Mouse (Mus musculus): ENCODE measurements around the gene Cd86.
A peak's percentile ranks its signal among the peaks of the same experiment; 100 is the strongest.

Gene Cd86

DNA sequence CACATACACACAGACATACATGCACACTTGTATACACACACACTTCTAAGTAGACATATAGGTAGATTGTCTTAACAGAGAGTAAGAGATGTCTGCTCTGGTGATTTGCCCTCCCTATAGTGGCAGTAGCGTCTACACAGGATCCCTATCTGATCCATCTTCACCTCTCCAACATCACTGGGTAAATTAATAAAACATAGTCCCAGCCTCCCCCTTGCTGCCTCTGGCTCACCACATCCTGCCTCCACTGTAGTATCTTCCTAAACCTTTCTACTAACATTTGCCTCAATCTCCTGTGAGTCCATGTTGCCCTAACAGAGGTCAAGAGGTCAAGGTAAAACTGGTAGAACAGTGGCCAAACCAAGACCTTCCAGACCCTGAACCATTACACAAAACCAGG is 10.7 kb downstream of the Cd86 start:
- DNase-seq: no peak

DNA sequence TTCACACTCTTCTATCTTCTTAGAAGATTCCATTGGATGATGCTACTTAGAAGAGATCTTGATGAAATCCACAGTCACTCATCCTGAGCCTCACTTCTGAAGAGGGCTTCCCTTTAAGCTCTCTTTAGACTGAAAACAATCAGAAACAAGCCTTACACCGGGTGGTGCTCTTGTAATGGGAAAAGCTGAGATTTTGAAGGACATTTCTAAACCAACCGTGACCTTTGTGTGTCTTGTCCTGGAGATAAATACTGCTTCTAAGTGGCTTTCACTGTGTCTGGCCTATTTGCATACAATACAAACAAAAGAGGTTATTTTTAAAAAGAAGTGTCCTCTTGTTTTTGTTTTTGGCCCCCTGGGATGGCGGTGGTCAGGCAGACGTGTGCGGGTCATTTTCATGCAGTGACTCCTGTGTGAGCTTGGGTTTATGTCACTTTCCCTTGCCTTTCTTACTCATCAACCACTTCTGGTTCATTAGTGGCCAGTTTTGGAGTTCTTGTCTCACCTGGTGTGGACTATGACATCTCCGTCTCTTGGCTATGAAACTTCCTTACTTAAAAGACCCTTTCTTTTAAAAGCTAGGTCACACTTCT is 14.6 kb downstream of the Cd86 start:
- no peak for DNase-seq

DNA sequence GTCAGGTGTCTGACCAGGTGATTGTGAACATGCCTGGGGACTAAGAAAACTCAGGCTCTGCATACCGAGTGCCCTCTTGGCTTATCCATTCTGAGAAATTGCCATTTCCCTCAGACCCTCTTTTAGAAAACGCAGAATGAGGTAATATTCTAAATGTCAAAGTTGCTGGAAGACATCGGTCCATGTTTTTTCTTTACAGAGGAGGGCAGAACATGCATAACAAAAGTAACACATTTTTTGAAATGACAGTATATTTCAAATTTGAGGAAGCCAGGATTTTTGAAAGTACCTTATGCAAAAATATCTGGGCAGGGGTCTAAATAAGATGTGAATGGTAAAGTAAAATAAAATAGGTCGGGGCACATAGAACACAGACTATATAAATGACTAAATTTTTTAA is 15.4 kb downstream of the Cd86 start:
- no peak for DNase-seq

DNA sequence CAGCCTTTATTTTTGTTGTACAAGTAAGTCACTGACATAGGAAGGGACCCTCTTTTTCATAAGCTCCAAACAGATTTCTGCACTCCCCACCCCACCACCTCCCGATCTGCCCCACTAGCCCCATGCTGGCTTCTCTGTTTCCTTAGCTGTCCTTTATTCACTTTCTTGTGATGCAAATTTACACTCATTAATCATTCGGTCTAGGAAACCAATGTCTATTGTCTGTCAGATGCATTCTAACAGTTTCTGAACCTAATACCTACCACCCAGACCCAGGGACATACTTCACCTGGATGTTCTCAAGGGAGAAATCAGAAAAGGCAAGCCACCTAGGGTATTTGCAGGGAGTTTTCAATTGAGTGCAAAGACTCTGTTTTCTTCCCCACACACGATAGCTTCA is 16.6 kb downstream of the Cd86 start:
- no peak for DNase-seq

DNA sequence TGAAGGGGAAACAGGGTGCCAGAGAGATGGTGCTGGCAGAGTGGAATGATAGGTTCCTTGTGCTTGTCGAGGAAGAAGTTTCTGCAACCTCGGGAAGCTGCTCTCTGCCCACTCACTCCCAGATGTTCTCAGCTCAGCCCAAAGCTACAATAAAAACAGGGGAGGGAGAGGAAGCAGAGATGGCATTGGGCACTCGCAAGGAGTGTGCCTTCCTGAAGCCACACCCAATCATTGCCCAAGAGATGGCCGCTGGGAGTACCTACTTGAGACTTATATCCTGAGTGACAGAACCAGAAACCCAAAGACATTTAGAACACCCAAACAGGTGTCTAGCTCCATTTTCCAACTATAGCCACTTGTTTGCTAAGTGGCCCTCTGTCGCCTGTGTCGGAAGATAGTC is 20.8 kb downstream of the Cd86 start:
- no peak for DNase-seq

DNA sequence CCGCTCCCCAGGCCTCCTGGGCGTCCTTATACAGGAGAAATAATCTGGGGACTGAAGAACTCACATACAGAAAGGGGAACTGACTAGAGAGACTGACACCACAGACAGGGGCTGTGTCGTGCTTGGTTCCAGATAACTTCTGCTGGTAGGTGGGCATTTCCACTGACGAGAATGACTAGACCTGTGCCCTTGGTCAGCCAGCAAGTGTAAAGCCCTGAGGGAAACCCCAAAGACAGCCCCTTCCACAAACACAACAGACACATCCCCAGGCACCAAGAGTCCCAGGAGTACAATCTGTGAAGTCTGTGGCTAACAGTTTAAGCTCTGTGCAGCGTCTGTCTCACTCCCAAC is 23.2 kb downstream of the Cd86 start:
- no peak for DNase-seq

DNA sequence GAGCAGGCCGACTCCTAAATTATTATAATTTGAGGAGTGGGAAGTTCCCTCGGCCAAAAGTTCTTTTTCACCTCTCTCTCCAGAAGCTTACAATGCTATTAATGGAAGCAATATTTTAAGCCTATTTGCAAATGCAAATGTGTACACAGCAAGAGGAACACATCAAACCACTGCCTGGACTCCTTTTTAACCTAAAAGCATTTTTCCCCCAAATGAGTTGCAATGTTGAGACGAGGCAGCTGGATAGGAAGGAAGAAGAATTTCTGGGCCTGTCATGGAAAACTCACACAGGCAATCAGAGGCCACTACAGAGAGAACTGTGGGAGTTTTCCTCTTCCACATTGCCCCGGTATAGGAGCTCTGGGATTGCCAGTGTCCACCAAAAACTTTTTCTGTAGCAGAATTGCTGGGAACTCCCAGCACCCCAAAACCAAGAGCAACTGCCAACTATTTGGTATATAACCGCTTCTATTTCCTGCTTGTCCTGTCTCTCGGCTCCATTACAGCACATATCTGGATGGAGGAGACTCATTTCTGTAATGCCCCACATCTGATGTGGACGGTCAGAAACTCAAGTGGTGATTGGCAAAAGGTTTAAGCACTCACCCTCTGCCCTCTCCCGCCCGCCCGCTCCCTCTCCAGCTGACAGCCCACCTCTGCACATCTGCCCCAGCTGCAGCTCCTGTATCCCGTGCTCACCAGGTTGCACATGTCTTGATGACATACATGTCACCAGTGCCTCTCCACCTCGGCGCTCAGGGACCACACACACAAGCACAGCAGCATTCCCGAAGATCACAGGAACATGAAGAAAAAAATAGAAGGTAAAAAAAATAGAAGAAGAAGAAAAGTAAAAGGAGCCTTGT is 23.8 kb downstream of the Cd86 start:
- no peak for DNase-seq

DNA sequence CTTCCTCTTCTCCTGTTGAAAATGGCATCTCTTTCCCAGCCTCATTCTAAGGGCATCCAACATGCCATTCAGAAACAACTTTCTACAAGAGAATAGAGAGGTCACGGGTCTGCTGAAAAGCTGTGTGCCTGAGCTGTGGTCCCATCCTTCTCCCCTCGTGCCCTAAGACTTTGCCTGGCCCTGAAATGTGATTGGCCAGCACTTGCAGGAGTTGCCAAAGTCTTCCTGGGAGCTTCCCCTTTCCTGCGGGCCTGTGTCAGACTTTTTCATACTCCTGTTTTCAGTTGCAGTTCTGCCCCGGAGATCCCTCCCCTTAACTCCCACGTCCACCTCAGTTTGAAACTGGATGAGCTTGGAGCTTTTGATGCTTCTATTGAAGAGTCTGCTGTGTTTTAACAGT is 24.9 kb downstream of the Cd86 start:
- DNase-seq: no peak

DNA sequence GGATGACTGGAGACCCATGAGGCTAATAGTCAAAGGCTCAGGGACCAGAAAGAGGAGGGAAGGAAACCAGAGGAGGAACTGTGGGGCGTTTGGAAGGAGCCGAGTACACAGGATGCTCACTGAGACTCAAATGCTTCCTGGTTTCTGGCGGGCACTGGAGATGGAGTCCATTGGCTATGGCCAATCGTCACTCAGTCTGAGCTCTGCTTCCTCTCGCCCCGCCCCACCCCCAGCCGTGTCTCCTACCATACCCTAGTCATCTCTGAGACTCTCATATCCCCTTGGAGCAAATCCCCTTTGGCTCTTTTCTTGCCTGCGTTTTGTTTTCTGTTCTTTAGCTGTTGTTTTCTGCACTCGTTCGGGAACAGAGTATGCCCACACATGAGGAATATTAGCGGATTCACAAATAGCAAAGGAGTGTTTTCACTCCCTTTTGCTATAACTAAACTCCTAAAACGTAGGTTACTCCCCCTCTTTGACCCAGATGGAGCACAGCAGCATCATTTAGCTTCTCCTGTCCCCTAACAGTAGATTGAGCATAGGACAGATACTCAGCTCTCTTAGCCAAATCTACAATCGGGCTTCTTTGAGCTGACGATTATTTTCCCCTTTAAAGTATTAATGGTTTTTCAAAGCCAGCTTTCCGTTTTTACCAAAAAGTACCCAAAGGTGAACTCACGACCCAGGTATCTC is 25.9 kb downstream of the Cd86 start:
- no peak for DNase-seq

DNA sequence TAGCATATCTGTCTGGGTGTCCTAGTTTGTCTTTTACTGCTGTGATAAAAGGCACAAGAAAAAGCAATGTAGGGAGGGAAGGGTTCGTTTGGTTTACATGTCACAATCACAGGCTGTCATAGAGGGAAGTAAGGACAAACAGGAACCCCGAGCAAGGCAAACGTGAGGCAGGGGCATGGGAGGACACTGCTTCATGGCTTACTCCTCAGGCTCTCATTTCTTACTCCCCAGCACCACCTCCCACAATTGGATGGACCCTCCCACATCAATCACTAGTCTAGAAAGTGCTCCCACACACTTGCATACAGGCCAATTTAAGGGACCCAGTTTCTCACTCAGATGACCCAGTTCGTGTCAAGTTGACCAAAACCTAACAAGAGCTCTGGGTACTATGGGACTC is 29.1 kb downstream of the Cd86 start:
- no peak for DNase-seq

DNA sequence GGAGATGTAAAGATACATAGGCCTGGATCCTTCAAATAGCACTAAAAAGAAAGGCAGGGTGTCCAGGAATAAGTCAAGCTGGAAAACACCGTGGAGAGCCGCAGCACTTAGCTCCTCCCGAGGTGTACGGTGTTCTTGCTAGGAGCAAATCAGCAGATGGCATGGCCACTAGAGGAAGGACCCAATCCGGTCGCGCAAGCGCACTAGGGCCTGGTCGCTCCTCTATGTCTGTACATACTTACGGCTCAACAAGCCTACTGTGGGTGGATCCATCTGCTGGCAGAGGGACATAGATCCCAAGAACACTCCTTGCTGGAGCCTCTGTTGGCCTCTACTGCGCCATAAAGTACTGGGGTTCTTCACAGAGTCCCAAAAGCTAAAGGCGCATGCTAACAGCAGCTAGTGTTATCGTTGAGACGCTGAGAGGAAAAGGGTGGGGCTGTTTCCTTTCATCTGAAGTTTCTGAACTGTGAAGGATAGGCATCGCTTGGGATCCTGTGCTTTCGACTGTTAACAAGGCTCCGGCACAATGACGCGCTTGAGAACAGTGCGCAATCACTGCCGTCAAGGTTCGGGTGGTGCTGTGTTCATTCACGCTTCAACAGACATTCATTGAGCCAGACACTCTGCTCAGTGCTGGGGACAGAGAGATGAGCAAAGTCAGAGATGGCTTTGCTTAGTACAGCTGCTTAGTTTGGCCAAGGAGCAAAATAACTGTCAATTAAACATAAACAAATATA is 30.7 kb downstream of the Cd86 start:
- DNase-seq: no peak

DNA sequence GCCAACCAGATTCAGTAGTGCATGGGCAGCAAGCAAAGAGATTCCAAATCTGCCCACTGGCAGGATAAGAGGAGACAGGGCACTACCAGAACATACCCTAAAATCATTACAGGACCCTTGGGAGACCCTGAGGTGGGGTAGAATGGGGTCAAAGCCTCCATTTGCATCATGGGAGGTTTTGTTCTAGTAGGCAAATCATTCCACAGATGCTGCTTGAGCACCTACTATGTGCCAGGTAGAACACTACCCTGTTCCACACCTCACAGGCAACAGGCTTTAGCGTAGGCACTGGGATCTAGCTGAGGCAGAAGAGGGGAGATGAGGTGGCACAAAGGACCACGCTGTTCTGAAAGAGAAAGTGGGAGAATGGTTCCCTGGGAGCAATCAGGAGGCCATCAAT is 31.5 kb downstream of the Cd86 start:
- DNase-seq: no peak

DNA sequence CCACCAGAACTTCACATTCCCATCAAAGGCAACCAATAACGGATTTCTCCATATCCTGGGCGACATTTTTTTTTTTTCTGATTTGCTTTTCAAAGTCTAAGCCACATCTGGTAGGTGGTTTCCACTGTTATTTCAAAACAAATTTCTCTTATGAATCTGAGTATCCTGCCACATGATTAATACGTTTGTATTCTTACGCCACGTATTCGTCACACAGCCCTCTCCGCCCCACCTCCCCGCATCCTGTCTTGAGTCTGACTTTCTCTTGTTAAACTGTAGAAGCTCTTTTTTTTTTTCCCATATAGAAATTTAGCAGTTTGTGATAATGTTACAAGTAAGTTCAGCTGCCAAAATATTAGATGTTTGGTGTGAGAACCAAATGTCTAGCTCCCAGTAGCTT is 33.7 kb downstream of the Cd86 start:
- no peak for DNase-seq

DNA sequence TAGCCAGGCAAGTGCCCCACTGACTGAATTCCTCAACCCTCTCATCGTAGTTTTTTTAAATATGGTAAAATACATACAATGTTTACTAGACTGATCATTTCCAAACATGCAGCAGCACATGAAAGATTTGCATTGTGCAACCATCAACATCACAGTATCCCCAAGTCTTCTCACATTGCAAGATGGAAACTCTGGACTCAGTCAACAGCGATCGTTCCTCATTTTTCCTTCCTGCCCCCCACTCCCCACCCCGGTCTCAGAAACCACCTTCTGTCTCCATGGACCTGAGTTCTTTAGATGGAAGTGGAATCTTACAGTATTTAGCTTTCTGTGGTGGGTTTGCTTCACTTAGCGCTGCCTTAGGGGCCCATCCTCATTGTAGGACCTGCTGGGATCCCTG is 34.3 kb downstream of the Cd86 start:
- DNase-seq: no peak

DNA sequence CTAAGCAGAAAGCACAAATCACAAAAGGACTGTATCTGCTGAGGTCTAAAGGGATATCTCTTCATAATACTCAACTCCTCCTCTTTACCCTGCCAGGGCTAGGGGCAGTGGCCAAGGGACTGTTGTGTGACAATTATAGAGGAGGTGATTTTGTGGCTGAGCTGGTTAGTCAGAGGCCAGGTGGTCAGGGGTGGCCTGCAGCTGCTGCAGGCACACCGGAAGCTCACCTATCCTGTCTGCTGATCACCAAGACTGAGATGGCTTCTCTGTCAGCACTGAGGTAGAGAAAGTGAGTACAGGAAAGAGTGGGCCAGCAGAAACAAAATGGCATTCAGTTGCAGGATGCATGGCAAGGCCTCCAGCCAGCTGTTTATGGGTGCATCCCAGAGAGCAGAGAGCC is 38.1 kb downstream of the Cd86 start:
- no peak for DNase-seq

DNA sequence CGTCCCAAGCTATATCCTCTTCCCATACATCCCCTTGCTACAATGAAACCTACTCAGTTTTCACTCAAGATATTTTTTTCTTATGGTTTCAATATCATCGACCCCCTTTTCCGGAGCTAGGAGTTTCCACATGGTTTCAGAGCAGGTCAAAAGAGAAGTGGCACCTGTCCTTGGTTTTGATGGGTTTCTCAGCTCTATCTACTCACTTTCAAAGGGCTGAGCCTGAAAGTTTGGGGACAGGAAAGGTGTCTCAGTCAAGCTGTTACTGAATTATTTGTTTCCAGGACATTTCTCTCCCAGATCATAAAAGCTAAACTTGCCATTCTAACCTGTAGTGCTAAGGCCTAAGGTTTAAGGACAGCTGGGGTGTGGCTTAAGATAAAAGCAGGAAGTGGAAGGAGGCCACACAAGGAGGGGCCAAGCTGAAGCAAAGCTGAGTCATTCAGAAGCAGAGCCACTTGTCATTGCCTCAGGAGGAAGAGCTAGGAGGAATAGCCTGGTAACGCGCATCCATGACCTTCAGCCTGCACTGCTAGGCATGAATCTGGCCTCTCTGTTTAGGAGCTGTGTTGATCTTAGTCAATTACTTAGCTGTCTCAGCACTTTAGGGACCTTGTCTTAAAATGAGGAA is 39.2 kb downstream of the Cd86 start:
- DNase-seq: no peak

DNA sequence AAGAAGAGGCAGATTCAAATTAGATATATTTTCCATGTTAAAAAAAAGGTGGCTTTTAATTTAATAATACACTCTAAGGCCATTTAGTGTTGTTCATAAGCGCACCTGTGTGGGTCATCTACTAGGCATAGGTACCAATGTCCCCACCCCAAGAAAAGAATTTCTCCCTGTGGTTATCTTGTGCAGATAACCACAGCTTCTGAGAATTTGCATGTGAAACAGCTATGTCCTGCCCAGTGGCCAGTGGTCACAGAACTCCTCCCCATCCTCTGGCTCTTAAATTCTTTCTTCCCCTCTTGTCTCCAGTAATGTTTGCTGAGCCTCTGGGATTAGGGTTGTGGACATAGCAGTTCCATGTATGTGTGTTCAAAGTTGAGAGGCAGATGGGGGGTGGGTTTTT is 40.0 kb downstream of the Cd86 start:
- DNase-seq: no peak

DNA sequence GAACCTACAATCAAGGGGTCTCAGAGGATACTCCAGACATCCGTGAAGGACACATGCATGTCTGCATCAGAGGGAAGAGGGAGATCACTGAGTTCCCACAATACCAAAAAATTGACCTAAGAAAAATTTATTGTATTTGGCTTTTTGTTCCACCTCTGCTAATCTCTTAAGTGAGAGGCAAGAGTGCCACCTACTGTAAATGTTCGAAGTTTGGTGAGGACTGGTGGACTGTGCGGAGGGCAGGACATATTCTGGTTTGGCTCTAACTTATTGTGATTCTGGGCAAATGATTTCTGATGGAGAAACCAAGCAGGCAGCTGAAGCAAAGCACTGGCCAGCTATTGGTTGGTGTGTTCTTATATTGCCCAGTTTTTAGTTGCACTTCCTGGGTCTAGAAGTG is 43.6 kb downstream of the Cd86 start:
- peak; percentile 34 for DNase-seq

DNA sequence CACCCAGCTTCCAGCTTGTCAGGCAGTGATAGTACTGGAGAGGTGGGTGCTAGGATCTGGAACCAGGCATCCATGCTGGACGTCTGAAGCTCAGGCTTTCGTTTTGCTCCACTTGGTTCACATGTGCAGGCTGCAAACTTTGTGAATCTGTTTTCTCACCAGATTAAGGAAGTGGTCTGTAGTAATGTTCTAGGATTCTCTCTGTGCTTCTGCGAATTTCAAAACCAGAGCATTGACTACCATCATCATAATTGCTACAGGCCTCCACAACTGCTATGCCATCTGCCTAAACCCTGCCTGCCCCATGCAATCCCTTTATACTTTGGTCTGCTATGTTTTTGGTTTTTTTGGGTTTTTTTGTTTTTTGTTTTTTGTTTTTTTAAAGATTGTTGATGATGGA is 44.8 kb downstream of the Cd86 start:
- DNase-seq: no peak

DNA sequence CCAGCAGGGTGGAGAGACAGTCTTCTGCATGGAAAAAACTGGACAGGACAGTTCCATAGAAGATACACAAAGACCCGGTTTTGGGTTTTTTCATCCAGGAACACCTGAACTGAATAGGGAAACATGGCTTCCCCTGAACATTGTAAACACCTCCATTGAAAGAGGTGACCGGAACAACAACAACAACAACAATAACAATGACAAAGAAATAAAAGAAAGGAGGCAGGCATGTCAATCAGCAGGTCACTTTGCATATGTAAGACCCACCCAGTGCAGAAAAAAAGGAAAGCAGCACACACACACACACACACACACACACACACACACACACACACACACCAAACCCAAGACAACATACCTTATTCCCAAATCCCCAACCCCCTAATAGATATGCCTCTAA is 52.2 kb downstream of the Cd86 start:
- DNase-seq: no peak

DNA sequence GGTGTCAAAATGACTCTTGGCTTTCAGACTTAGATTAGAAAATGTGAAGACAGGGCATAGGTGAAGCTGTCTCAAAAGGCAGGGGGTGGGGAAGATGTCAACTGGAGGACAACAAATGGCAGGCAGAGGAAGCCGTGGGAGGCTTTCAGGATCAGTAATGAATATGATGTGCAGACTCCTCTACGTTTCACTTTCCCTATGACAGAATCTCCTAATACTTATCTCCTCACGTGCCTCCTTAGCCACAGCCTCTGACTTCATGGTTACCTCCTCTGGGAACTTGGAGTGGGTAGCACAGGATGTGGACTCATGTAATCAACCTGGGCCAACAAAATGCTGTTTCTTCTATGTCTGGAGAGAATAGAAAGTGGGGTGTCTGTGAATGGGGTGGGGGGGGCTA is 63.2 kb downstream of the Cd86 start:
- DNase-seq: no peak

DNA sequence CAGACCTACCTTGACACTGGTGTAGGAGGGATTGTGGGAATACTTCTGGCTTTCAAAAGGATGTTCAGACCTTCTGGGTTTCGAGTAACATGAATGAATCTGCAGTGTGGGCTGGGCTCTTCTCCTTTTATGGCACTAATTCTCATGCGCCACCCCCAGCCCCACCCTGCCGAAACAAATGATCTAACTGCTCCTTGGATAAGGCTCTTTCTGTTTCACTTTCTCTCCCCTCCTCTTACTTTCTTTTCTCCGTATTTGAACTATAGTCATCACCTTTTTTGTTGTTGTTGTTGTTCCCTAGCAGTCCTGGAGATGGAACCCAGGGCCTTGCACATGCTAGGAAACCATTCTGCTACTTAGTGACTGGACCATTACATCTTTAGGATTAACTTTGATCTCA is 67.6 kb downstream of the Cd86 start:
- DNase-seq: no peak
